Mouse (Mus musculus): ENCODE measurements around the gene Col4a2.

- no peak for TF ChIP-seq GATA1 (IDR thresholded peaks at IDR 0.05; ENCODE audit: low read length)
- TF ChIP-seq TAL1 (IDR thresholded peaks at IDR 0.05; ENCODE audit: low read length): no peak
Measured at GRCm38 (mm10) chr8:11397126-11397525, 84.5 kb downstream of the Col4a2 start.

All from erythroblast, embryonic 14.5 days (primary cell).